Mouse (Mus musculus) T-helper 17 cell (primary cell): Measurements from ENCODE around the gene Tank.

Experiments
- in situ Hi-C, 2 experiments: fragments of 300-600 bp; cut with MboI, MseI; formaldehyde crosslinking; loops; 1 replicate in 1 of 2; 2 replicates in 1 of 2; pipeline ENCODE4 v1.15.1; 2025; ENCODE audit warnings: high pct_unique_total_duplicates in 2 of 2

The Tank gene

GRCm38 (mm10) chr2:61578433-61578832, at the start of gene Tank:
Tank (plus strand) TSS chr2:61578585.
- in situ Hi-C loops, result no loop called here

GRCm38 (mm10) chr2:61532326-61532725, 46.1 kb upstream of the Tank start:
- in situ Hi-C loops, result no loop called here

GRCm38 (mm10) chr2:61533131-61533530, 45.3 kb upstream of the Tank start:
- in situ Hi-C loops, result no loop called here

GRCm38 (mm10) chr2:61536901-61537300, 41.5 kb upstream of the Tank start:
- in situ Hi-C loops, result no loop called here

- in situ Hi-C loops, result no loop called here
Measured at GRCm38 (mm10) chr2:61539378-61539777, 39.0 kb upstream of the Tank start.

GRCm38 (mm10) chr2:61542426-61542825, 36.0 kb upstream of the Tank start:
- in situ Hi-C loops, result no loop called here

GRCm38 (mm10) chr2:61545666-61546065, 32.7 kb upstream of the Tank start:
- in situ Hi-C loops, result no loop called here

GRCm38 (mm10) chr2:61548021-61548420, 30.4 kb upstream of the Tank start:
- in situ Hi-C loops, result no loop called here

- in situ Hi-C loops, result no loop called here
Measured at GRCm38 (mm10) chr2:61551680-61552079, 26.7 kb upstream of the Tank start.

GRCm38 (mm10) chr2:61555367-61555766, 23.0 kb upstream of the Tank start:
- in situ Hi-C loops, result loop anchor here in 1 of 2 experiments (5.0 kb wide), 1 partner anchor 53 kb away; no protein-coding TSS in a partner anchor

- in situ Hi-C loops, result loop anchor here in 1 of 2 experiments (5.0 kb wide), 1 partner anchor 54 kb away; no protein-coding TSS in a partner anchor
Measured at GRCm38 (mm10) chr2:61555825-61556224, 22.6 kb upstream of the Tank start.

- in situ Hi-C loops, result loop anchor here in 1 of 2 experiments (5.0 kb wide), 1 partner anchor 54 kb away; no protein-coding TSS in a partner anchor
Measured at GRCm38 (mm10) chr2:61556639-61557038, 21.7 kb upstream of the Tank start.

- in situ Hi-C loops, result loop anchor here in 1 of 2 experiments (5.0 kb wide), 1 partner anchor 56 kb away; no protein-coding TSS in a partner anchor
Measured at GRCm38 (mm10) chr2:61557848-61558471, 20.4 kb upstream of the Tank start.

GRCm38 (mm10) chr2:61561058-61561457, 17.3 kb upstream of the Tank start:
- in situ Hi-C loops, result no loop called here

- in situ Hi-C loops, result no loop called here
Measured at GRCm38 (mm10) chr2:61563202-61563601, 15.2 kb upstream of the Tank start.

- in situ Hi-C loops, result no loop called here
Measured at GRCm38 (mm10) chr2:61567045-61567783, 11.2 kb upstream of the Tank start.

GRCm38 (mm10) chr2:61569181-61569580, 9.2 kb upstream of the Tank start:
- in situ Hi-C loops, result no loop called here

- in situ Hi-C loops, result no loop called here
Measured at GRCm38 (mm10) chr2:61571343-61571955, 6.9 kb upstream of the Tank start.

GRCm38 (mm10) chr2:61576497-61576896, 1.9 kb upstream of the Tank start:
- in situ Hi-C loops, result no loop called here

GRCm38 (mm10) chr2:61576928-61577695, 1.3 kb upstream of the Tank start:
- in situ Hi-C loops, result no loop called here

GRCm38 (mm10) chr2:61577696-61578062, 706 bp upstream of the Tank start:
- in situ Hi-C loops, result no loop called here

GRCm38 (mm10) chr2:61579501-61579990, 1.2 kb downstream of the Tank start:
- in situ Hi-C loops, result no loop called here
